Mouse (Mus musculus) cerebellum, postnatal 10 days (tissue): Measurements from ENCODE around the gene Gabarapl2.
"Not testable (repeated sequence)": the region's sequence is repeated elsewhere in the genome, so short reads cannot be mapped to it uniquely, and the experiment has no call there.

Source experiments
- DNase-seq, 2 experiments: peaks; one replicate each; pipeline ENCODE4 v3.0.0; 2021; ENCODE audit warnings: mixed read lengths in 2 of 2

Gabarapl2 gene

DNA sequence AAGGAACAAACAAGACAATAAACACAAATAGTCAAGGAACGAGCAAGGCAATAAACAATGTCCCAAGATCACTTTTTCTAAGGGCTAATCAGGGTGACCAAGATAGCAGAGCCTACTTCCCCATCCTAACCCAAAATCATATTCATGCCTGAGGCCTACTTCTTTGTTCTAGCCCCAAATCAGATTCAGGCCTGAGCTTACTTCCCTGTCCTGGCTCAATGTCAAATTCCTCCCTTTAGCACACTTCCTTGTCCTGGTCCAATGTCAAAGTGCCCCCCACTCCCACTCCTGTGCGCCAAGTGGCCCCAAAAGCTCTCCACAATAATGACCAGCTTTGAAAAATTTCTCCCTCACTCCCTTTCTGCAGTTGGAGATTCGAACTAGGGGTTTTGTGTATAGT is 3.3 kb upstream of the Gabarapl2 start:
- no peak for DNase-seq

DNA sequence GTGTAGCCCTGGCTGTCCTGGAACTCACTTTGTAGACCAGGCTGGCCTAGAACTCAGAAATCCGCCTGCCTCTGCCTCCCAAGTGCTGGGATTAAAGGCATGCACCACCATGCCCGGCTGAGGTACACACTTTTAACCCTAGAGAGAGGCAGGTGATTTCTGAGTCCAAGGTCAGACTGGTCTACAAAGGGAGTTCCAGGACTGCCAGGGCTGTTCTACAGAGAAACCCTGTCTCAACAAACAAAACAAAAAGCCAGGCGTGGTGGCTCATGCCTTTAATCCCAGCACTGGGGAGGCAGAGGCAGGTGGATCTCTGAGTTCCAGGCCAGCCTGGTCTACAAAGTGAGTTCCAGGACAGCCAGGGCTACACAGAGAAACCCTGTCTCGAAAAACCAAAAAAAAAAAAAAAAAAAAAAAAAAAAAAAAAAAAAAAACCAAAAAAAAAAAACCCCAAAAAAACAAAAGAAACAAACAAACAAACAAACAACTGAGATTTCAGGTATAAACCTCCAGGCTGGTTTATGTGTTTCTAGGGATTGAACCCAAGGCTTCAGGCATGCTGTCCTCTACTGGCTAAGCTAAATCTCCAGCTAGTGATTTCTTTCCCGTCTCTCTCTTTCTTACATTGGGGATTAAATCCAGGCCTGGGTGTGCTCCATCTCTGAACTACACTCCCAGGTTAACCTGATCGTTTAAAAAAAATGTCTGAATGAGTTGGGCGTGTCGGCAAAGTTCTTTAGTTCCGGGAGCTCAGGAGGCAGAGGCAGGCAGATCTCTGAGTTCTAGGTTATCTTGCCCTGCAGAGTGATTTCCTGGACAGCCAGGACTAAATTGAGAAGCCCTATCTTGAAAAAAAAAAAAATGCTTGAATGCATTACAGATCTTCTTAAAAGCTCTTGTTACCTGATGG is 2.2 kb upstream of the Gabarapl2 start:
- DNase-seq: not testable (repeated sequence)

DNA sequence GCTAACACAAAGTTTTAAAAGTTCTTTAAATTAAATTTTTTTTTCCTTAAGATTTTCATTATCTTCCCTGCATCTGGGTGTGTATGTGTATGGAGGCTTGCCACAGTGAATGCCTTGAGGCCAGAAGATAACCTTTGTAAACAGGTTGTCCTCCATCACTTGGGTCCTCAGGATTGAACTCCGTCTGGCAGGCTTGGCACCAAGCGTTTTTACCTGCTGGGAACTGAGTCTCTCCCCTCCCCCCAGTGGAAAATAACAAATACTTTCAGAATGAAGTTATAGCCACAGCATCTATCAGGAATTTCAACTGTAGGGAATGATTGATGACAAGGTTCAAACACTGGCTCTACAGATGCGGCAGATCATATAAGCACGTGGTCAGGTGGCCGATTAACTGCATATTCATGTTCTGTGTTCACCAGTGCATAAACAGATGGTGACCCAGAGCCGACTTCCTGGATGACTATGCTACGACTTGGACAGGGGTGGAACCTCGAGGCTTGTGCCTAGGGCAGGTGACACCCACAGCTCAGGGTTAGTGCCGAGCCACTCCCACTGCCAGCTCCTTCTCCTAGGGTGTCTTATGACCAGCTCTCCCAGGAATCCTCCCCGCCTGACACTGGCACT is 874 bp upstream of the Gabarapl2 start:
- peak; percentile 65 to 69 for DNase-seq

DNA sequence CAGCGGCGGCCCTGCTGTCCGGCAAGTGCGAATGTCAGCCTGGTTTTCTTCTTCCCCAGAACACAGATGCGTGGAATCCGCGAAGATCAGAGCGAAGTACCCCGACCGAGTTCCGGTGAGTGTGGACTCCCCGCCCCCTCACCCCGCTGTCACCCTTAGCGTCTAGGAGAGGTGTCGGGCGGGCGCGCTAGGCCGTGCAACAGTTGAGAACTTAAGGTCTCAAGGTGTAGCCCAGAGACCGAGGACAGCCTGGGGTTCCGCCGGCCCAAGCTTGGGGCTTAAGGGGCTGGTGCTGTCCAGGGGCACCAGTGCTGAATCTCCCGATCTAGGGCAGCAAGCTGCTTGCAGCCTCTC is 575 bp downstream of the Gabarapl2 start:
- peak in 1 of 2 experiments; percentile 50 for DNase-seq

DNA sequence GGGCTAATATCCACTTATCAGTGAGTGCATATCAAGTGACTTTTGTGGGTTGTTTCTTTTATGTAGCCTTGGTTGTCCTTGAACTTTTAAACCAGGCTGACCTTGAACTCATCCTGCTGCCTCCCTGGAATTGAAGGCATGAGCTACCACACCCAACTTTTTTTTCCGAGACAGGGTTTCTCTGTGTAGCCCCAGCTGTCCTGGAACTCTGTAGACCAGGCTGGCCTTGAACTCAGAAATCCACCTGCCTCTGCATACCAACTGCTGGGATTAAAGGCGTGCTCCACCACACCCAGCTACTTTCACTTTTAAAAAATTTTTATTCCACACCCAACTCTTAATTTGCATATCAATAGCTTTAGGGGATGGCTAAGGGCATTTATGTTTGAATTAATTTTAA is 3.0 kb downstream of the Gabarapl2 start:
- no peak for DNase-seq

DNA sequence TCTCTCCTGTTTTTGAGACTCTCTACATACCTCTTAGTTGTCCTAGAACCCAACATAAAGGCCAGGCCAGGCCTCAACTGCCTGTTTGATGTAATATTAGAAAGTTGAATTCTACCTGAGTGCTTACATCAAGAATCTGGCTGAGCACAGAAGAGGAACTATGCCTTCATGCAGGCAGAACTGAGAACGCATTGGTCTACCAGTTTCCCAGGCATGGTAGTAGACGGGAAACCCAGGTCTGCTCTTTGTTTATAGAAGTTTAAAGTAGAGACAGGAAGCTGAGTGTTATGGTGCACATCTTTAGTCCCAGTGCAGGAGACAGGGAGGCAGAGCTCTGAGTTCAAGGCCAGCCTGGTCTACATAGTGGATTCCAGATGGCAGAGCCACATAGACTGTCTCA is 6.6 kb downstream of the Gabarapl2 start:
- no peak for DNase-seq

DNA sequence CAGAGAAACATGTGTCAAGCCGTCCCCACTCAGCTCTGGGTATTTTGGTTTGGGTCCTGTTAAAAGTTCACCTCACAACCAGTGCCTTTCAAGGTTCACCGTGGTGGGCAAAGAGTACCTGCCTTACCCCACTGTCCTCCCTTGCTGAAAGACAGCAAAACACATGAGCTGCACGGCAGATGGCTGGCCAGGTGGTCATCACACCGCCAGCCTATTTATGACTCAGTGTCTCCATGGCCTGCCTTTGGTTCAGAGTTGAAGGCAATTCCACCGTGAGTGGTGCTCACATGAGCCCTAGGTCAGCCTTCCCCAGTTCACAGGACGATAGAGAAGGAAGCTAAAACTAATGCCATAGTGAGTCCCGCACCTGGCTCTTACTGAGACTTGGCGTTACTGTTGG is 7.5 kb downstream of the Gabarapl2 start:
- DNase-seq: peak in 1 of 2 experiments; percentile 24

DNA sequence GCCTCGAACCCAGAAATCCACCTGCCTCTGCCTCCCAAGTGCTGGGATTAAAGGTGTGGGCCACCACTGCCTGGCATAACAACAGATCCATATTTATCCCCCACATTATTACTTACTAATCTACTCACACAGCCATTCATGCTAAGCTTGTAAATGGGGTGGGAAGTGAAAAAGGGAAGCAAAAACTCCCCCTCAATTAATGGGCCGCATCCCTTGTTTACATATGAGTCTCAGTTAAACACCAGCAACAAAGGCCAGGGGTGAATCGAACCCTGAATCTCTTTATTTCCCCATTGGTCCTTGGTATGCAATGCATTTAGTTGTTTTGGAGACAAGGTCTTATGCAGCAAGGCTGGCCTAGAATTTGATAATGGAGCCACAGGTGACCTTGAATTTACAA is 10.3 kb downstream of the Gabarapl2 start:
- no peak for DNase-seq

DNA sequence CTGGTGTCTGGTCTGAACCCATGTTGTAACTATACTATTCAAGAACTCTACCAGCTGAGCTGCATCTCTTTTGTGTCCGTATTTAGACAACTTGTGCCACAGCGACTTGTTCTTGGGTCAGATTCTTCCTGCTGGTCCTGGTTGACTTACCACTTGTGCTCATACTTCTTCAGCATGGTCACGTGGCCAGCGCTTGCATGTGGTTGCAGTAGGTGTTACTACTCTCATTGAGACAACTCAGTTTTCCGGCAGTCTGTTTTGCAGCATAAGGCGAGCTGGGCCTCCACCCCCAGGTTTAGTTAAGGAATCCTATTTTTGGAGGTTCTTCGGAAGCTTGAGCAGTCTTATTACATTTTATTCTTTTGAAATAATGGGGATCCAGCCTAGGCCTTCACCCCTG is 10.8 kb downstream of the Gabarapl2 start:
- no peak for DNase-seq

DNA sequence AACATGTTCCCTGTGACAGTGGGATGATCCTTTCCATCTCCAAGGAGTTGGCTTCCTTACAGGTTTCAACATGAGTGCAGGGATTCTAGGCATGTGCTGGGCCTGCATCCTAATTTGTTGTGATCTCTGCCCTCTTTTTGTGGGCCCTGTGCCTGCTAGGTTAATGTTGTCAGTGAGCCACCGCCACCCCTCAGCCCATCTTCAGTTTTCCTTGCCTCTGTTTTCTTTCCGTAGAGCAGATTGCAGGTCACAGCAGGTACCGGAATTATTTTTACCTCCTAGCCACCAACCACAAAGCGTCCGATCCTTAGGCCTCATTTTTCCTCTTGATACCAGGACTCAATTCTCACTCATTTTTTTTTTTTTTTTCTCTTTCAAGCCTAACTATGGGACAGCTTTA is 11.4 kb downstream of the Gabarapl2 start:
- peak; percentile 50 to 56 for DNase-seq

DNA sequence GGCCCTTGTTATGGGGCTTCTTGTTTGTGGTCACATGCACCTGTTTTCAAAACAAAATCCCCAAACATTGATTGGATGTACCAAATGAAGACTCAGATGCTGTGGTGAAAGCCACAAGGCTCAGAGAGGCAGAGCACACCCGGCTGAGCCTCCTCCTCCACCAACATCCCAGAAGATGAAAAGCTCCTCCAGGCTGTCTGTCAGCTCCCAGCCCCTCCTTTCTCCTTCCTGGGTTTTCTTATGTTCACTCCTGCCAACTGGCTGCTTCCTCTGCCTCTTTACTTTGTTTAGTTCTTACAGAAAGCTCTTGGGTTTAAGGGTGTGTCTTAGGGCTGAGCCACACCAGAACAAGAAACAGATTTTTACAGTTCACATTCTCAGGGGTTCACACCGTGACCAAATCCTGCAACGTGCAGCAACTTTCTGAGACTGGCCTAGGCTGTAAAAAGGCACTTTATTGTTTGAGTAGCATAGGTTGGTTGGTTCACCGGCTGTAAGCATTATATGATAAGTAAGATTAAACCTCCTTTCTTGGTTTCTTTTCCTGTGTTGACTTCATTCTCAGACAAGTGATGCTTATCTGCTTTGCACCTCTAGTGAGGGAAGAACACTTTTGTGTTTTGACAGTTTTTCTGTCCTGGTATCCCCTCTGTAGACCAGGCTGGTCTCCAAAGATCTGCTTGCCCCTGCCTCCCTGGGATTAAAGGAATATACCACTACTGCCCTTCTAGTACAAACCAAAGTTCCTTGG is 14.5 kb downstream of the Gabarapl2 start:
- DNase-seq: no peak

DNA sequence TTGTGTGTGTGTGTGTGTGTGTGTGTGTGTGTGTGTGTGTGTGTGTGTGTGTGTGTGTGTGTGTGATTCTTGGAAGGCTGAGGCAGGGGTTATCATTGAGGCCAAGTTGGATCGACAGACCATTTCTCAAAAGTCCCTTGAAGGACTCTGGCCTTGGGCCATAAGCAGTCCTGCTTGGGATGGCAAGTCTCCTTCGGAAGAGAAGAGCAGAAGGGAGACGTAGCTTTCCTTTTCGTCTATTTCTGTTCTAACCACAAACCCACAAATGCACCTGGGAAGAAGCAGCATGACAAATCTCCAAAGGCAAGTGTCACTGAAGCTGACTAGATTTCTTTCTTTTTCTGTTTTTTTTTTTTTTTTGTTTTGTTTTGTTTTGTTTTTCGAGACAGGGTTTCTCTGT is 15.4 kb downstream of the Gabarapl2 start:
- no peak for DNase-seq

DNA sequence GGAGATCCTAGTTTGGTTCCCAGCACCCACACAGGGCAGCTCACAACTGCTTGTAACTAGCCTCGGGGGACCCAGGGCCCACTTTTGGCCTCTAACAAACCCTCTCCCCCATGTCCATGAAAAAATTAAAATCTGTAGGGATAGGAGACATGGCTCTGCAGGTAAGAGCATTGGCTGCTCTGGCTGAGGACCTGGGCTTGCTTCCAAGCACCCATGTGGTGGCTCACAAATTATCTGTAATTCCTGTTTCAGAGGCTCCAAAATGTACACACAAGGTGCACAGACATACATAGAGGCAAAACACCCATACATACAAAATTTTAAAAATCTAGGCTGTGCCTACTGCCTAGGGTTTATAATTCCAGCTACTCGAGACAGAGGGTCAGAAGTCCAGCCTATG is 16.7 kb downstream of the Gabarapl2 start:
- no peak for DNase-seq

DNA sequence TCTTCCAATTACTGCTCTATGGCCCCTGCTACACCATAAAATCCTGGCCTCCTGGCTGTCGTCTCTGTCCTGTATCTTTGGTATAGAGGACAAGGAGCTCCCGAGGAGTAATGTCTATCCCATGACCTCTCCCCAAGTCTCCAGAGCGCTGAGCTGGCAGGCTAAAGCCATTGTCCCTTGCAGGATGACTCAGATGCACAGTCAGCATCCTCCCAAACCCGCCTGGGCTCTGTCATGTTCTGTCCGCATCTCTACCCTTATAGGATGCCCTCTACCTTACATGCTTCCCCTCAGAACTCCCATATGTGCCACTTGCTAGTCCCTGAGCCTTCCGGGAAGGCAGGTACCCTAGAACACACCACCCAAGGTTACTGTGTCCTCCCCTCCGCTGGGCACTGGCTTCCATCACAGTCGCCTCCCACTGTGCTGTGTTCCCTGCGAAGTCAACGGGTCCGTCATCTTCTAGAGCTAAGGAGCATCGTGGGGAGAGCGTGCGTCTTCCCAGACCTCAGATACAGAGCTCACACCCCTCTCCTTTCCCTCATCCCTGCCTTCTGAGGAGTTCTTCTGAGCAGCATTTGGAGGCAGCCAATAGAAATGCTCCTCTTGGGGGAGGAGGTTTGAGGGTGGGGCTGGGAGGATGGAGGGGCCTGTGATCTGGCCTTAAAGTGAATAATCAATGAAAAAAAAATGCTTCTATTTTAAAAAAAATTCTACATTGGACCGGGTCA is 20.3 kb downstream of the Gabarapl2 start:
- no peak for DNase-seq

DNA sequence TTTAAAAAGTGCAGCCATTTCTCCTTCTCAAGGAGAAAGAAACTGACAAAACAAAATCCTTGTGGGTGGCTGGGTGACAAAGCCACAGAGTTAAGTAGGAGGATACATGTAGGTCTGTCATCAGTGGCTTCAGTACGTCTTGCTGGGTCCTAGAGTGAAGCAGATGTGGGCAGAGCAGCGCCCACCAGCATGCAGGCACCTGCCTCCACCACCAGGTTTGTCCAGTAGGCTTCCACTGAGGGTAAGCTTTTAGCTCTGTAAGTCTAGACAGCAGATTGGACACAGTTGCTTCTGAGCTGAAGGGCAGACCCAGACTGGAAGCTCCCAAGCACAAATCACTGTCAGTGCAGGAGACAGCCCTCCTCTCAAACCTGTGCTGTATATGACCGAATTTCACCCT is 20.8 kb downstream of the Gabarapl2 start:
- no peak for DNase-seq

DNA sequence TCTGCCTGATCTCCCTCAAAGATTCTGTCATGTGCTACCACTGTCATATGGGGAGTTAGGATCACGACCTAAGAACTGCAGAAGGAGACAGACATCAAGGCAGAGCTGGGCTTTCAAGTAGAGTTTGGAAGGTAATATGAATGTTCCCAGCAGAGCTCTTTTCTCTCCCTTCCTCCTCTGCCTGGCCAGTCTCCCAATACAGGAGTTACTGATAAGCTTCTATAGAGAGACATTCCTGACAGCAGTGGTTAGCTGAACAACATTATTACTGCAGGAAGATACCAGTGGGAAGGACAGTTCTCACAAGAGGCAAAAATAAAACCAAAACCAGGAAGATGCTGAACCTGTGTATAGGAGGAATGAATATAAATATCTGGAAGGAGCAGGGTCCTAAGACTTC is 22.1 kb downstream of the Gabarapl2 start:
- no peak for DNase-seq

DNA sequence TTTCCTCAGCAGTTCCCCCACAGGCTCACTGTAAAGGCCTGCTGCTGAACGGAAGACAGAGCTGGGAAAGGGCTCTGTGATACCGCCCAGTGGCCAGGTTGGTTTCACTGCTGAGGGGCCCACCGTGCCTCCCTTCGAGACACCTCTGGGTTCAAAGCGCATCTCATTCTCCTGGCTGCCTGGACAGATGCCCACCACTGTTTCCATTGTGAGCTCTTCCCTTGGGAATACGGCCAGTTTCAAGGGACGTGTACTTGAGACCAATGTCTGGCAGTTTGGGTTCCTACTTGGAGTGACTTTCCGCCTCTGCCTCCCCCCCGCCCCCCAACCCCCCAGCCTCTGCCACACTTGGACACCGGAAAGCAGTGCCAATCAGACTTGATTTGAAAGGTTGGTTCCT is 22.6 kb downstream of the Gabarapl2 start:
- peak in 1 of 2 experiments; percentile 38 for DNase-seq

DNA sequence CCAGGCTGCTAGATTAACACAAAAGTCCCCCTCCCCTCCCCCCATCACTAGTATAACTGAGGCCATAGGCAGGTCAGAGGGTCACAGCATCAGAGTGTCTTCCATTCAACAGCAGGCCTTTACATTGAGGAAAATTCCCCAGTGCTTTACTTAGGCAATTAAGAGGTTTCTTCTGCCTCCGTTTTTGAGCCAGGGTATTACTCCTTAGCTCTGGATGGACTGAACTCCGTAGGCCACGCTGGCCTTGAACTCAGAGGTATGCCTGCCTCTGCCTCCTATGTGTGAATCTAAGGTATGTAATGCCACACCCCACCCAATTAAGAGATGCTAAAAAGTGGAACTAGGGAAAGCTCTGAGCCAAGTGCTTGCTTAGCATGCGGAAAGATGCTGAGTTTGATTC is 23.0 kb downstream of the Gabarapl2 start:
- no peak for DNase-seq

DNA sequence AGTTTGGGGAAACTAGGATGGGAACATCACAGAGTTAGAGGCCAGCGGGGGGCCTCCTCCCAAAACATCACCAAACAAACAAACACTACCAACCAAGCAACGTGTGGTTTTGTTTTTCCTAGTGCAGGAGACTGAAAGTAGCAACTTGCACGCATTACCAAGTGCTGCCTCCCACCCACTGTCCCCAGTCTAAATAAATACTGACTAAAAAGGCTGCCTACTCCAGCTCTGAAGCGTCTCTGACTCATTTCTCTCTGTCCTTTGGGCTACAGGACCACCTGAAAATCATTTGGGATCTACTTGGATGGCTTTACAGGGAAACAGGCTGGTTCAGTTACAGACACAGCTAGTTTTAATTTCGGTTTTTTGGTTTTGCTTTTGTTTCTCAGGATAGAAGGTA is 23.8 kb downstream of the Gabarapl2 start:
- no peak for DNase-seq

DNA sequence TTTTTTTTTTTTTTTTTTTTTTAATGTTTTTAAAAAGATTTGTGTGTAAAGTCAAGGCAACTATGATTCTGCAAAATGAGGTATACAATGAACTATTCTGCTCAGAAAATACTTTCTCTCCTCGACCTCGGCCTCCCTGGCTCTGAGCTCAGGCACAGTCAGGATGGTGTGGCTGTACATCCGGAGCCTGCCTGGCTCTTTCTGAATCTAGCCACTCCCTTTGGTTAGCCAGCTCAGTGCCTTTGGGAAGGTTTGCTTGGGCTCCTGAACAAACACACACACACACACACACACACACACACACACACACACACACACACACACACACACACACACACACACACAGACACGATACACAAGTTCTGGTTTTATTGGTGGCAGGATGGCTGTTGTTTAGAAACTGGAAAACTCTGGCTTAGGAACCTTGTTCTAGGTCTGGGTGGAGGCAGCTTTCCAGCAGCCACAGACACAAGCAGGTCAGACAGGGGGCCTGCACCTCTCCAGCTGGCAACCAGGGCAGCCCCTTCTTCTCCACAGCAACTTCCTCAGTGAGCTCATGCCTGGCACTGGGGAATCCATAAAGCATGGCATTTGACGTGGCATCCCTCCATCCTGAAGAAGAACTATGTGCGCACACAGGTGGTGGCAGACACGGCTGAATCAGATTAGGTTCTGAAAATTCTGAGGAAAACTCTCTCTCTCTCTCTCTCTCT is 24.5 kb downstream of the Gabarapl2 start:
- DNase-seq: no peak

DNA sequence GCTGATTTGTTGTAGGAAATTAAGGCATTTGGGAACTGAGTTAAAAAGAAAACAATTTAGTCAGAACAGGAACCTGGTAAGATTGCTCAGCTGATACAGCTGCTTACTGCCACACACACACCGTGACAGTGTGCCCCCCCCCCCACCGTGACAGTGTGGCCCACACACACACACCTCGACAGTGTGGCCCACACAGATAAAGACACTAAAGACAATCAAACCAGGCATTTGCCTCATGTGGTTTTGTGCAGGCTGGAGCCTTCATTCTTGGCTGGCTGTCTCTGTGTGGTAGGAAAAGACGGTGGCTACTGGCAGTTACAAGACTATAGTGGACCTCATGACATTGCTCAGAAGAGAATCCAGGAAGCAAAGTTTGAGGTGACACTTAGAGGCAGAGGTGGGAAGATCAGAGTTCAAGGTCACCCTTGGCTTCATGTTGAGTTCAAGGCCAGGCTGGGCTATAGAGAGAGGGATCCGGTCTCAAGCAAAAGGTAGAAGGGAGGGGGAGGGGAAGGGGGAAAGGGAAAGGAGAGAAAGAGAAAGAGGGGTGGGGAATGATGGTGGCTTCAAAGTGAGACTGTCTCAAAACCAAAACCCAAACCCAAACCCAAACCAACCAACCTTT is 26.9 kb downstream of the Gabarapl2 start:
- DNase-seq: no peak

DNA sequence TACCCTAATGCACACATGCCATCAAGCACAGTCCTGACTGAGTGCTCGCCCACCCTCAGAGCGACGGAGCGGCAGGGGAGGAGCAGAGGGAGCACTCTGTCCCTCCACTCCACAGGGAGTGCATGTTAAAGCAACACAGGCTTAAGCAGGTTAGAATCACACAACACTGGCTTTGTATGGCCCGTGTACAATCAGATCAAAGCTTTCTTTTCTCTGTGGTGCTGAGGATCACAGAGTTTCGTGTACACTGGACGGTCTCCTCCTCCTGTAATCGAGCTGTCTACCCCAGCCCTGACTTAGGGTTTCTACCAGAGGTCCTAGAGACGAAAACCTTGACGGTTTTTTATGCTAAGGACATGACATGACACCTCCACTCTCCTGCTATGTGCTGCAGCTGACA is 28.0 kb downstream of the Gabarapl2 start:
- no peak for DNase-seq
